Mouse (Mus musculus) bone marrow macrophage, adult 2 months (primary cell): ENCODE measurements around the gene Cacna2d3. TPM values are rescaled to one million over a fixed set of nuclear protein-coding genes. Genes with fewer than 3 reads are reported as not detected.

ENCODE experiments used
- H3K27ac ChIP-seq: 2 replicates; pipeline ENCODE4 v1.5.1; 2012; ENCODE audit warnings: low read depth, low read length; ENCODE audit not compliant: insufficient read depth
- H3K4me1 ChIP-seq: 2 replicates; pipeline ENCODE4 v1.6.1; 2012; ENCODE audit warnings: low read length; ENCODE audit not compliant: control insufficient read depth, insufficient read depth
- H3K4me3 ChIP-seq: 2 replicates; pipeline ENCODE4 v1.5.1; 2012; ENCODE audit warnings: mild to moderate bottlenecking, low read length, moderate library complexity; ENCODE audit not compliant: insufficient read depth
- CTCF ChIP-seq: IDR thresholded peaks from 2 replicates; pipeline ENCODE4 v1.5.1; 2012; ENCODE audit warnings: low read depth, mild to moderate bottlenecking, low read length, moderate library complexity
- POLR2A ChIP-seq: IDR thresholded peaks from 2 replicates; pipeline ENCODE4 v1.6.1; 2012; ENCODE audit warnings: mild to moderate bottlenecking, low read depth, low read length, borderline replicate concordance
- polyA plus RNA-seq: library from polyadenylated mRNA; stranded (reverse); fragments of >200 nt; gene quantifications from 2 replicates; pipeline ENCODE4 v1.2.4, GENCODE M21; 2012; ENCODE audit not compliant: missing spikeins, insufficient read depth, insufficient read length

The Cacna2d3 gene
- polyA plus RNA-seq, 1 experiment = not detected

- Histone ChIP-seq H3K4me1 (no peaks in the 10 kb centered on the region), H3K27ac (no peak overlapping the region), H3K4me3 (no peak overlapping the region)
- no peak for TF ChIP-seq POLR2A
- no peak for TF ChIP-seq CTCF
These were observed 222.9 kb downstream of the Cacna2d3 start for GRCm38 (mm10) chr14:29498546-29499290.

GRCm38 (mm10) chr14:29496552-29496951 lies 225.1 kb downstream of the Cacna2d3 start:
- no peak overlapping the region for H3K4me3 ChIP-seq
- no peaks in the 10 kb centered on the region for H3K4me1 ChIP-seq
- no peak overlapping the region for H3K27ac ChIP-seq
- TF ChIP-seq CTCF (no peak), POLR2A (no peak)

- no peak overlapping the region for H3K4me3 ChIP-seq
- TF ChIP-seq CTCF = no peak
- no peak for TF ChIP-seq POLR2A
These were observed 229.9 kb downstream of the Cacna2d3 start for GRCm38 (mm10) chr14:29491786-29492185.

GRCm38 (mm10) chr14:29485416-29485815 lies 236.2 kb downstream of the Cacna2d3 start:
- TF ChIP-seq POLR2A = no peak
- TF ChIP-seq CTCF = no peak
- Histone ChIP-seq H3K4me1 (no peaks in the 10 kb centered on the region), H3K27ac (no peak overlapping the region), H3K4me3 (no peak overlapping the region)

More at GRCm38 (mm10) chr14:29491786-29492185, 229.9 kb downstream of the Cacna2d3 start:
- no peaks in the 10 kb centered on the region for H3K4me1 ChIP-seq
- H3K27ac ChIP-seq = no peak overlapping the region

- H3K27ac ChIP-seq = no peak overlapping the region
- no peak overlapping the region for H3K4me3 ChIP-seq
- TF ChIP-seq CTCF = no peak
- TF ChIP-seq POLR2A = no peak
- no peaks in the 10 kb centered on the region for H3K4me1 ChIP-seq
These were observed 243.2 kb downstream of the Cacna2d3 start for GRCm38 (mm10) chr14:29478403-29478983.

GRCm38 (mm10) chr14:29464277-29464676 lies 257.4 kb downstream of the Cacna2d3 start:
- no peak overlapping the region for H3K27ac ChIP-seq
- no peak overlapping the region for H3K4me3 ChIP-seq
- TF ChIP-seq POLR2A (no peak), CTCF (no peak)
- no peaks in the 10 kb centered on the region for H3K4me1 ChIP-seq

GRCm38 (mm10) chr14:29449203-29449602 lies 272.5 kb downstream of the Cacna2d3 start:
- H3K4me3 ChIP-seq = no peak overlapping the region
- H3K27ac ChIP-seq = no peak overlapping the region
- H3K4me1 ChIP-seq = no peaks in the 10 kb centered on the region
- TF ChIP-seq CTCF (no peak), POLR2A (no peak)

- Histone ChIP-seq H3K4me1 (no peaks in the 10 kb centered on the region), H3K4me3 (no peak overlapping the region), H3K27ac (no peak overlapping the region)
- no peak for TF ChIP-seq POLR2A
- peak; percentile 67 for TF ChIP-seq CTCF
These were observed 278.3 kb downstream of the Cacna2d3 start for GRCm38 (mm10) chr14:29443091-29444026.

- TF ChIP-seq POLR2A = no peak
- no peak for TF ChIP-seq CTCF
- no peaks in the 10 kb centered on the region for H3K4me1 ChIP-seq
- no peak overlapping the region for H3K4me3 ChIP-seq
- H3K27ac ChIP-seq = no peak overlapping the region
These were observed 279.2 kb downstream of the Cacna2d3 start for GRCm38 (mm10) chr14:29442476-29442875.
